Mouse (Mus musculus): ENCODE measurements around the gene Abca8a.

The Abca8a gene

GRCm38 (mm10) chr11:110095858-110096257 lies at the start of gene Abca8a:
Gene Abca8a (minus strand): TSS chr11:110095978.
- no peak for DNase-seq (ENCODE audit: low read depth)

DNA sequence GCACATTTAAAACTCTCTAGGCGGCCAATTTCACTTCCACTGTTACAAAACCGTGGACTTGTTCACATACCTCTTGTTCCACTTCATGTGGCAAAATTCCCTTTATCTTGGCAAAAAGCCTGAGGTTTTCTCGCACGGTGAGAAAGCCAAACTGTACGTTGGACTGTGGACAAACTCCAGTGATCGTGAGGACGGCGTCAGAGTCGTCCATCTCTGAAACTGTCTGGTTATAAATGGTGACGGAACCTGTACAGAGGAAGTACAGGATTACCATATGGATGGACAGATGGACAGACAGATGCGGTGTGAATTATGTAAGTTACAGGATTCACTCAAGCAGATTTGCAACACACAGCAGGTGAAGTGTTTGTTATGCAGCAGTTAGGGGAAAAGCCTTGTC lies 49.6 kb upstream of the Abca8a start:
- no peak for DNase-seq (ENCODE audit: low read depth)

DNA sequence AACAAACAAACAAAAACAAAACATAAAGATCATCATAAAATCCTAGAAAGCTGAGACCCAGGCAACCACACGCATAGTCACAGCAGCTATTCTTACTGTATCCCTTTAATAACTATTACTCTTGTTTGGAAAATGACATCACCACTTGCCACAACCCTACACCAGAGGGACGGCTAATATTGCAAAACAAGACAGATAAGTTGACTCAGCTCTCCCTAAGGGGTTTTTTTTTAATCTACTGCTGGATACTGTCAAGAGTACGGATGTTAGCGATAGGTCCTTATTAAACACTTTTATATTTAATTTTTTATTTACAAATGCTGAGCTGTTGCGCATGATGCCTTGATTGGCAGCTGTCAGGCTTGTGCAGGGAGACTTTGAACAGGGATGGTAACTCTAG lies 35.0 kb upstream of the Abca8a start:
- DNase-seq (ENCODE audit: low read depth) = peak; percentile 10

- DNase-seq (ENCODE audit: low read depth) = peak; percentile 9
Measured at GRCm38 (mm10) chr11:110111137-110111536, 15.4 kb upstream of the Abca8a start.

DNA sequence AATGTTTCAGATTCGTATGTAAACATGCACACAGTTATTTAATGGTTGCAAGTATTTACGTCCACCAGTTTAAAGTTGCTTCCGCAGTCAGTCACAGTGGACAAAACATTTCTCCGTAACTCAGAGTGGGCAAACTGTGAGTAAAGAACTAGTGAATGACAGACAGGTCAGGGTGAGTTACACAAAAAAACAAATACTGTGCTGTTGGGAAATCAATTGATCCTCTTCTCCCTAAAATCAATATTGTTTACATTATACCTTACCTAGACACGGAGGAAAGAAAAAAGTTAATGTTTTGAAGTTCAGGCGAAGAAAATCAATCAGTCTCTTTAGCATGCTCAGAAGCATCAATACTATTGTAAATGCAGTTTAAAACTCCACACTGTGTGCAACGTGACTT lies 5.7 kb upstream of the Abca8a start:
- DNase-seq (ENCODE audit: low read depth) = no peak

GRCm38 (mm10) chr11:110098901-110099300 lies 3.1 kb upstream of the Abca8a start:
- no peak for DNase-seq (ENCODE audit: low read depth)

DNA sequence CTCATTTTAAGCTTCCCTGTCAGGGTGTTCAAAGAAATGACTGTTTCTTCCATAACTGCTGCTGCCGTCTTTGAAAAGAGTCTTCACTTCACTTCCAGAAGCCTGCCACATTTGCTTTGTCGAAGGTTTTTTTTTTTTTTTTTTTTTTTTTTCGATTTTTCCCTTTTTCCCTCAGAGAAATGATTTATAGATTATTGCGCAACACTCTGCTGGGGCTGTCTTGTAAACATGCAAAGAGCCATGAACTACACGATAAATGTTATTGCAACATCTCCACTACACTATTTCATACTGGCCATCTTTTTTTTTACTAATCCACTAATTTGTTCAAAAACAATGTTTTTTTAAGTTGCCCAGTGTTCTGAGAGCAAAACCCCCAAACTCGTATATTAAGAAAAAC lies 1.7 kb upstream of the Abca8a start:
- DNase-seq (ENCODE audit: low read depth) = peak; percentile 8

- no peak for DNase-seq (ENCODE audit: low read depth)
Measured at GRCm38 (mm10) chr11:110094846-110095380, 865 bp downstream of the Abca8a start.

GRCm38 (mm10) chr11:110094236-110094635 lies 1.5 kb downstream of the Abca8a start:
- DNase-seq (ENCODE audit: low read depth) = no peak

DNA sequence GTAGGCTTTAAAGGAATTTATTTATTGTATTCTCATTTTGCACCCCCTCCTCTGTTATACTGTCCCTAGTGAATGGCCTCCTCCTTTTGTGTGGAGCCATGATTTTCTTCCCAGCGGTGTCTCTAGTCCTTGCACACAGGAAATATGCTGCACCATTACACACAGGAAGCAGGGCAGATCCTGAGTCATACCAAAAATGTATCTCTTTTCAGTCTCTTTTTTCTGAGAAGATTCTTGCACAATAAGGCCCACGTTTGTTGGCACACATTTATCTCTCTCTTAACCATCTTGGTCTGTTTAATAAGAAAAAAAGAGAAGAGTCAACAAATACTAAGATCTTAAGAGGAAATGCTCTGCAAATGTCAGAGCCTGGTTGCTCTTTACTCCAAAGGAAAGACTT lies 4.5 kb downstream of the Abca8a start:
- DNase-seq (ENCODE audit: low read depth) = peak; percentile 17

GRCm38 (mm10) chr11:110072158-110072557 lies 23.6 kb downstream of the Abca8a start:
- DNase-seq (ENCODE audit: low read depth) = no peak

DNA sequence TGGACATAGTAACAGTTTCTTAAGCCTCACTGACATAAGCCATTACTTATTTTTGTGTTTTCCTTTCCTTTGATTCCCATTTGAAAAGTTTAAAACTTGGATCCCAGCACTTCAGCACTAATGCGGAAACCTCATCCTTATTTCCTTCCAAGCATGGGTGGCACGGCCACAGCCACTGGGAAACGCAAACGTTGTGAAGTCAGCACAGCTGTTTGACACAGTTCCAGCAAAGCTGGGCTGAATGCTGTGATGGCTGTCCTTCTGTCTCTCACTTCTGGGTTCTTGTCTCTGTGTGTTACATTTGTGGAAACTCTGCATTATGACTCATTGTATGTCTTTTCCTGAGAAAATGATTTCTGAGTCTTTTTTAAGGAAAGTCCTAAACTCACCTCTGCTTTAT lies 34.7 kb downstream of the Abca8a start:
- no peak for DNase-seq (ENCODE audit: low read depth)

DNA sequence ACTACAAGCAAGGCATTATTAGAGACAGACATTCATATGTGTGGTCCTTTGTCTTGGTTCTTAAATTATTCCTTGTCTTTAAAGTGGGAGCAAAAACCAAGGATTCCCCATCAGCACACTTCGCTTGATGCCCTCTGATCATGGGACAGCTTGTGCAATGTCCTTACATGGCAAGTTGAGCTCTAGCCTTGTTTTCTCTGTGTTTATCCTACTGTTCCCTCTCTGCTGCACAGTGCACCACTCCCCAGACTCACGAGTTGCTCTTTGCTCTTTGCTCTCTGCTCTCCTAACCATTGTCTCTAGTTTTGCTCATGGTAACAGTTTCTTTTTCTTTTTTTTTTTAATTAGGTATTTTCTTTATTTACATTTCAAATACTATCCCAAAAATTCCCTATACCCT lies 35.7 kb downstream of the Abca8a start:
- no peak for DNase-seq (ENCODE audit: low read depth)

- no peak for DNase-seq (ENCODE audit: low read depth)
Measured at GRCm38 (mm10) chr11:110053681-110054080, 42.1 kb downstream of the Abca8a start.

- peak; percentile 53 for DNase-seq (ENCODE audit: low read depth)
Measured at GRCm38 (mm10) chr11:110037795-110038194, 58.0 kb downstream of the Abca8a start.

GRCm38 (mm10) chr11:110028913-110029695 lies 66.7 kb downstream of the Abca8a start:
- DNase-seq (ENCODE audit: low read depth) = peak; percentile 84

DNA sequence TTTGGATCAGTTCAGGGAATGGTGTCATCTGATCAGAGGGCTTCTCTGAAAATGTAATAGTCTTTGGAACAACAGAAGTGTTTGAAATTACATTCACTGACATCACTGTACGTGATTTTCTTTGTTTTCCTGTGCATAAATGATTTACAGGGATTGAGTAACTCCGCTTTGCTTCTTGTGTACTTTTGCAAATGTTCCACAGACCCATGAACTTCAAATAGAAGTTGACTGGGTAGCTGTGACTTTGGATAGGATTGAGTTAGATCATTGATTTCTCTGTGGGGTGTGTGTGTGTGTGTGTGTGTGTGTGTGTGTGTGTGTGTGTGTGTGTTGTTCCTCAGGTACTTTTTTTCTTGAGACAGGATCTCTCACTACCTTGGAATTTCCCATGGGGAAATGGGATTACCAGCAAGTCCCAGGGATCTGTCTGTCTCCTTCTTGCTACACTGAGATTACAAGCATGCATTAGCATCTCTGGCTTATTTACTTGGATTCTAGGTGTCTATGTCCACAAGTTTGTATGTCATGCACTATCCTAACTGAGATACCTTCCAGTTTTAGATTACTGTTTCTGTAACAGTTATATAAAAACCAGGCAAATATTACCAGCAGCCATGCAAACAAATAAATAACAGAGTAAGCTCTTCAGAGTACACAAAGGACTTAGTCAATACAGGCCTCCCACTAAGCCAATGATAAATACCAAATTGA lies 84.8 kb downstream of the Abca8a start:
- DNase-seq (ENCODE audit: low read depth) = no peak

DNA sequence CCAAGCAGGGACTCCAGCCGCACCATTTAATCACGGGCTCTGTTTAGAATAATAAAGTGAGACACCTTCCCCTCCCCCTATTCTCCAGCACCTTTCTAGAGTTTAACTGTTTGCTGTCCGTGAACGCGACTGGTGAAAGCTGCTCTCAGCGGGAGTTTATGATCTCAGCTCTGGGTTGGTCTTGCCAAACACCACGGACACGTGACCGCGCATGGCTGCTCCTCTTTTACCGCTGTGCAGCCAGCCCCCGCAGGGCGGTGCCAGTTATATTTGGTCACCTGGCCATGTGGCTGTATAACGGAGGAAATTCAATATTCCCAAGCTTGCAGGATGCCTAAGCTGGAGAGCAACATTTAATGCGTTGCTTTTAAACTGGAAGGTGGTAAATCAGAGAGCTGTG lies 100.2 kb downstream of the Abca8a start, which contains the start of gene Abca8b:
Gene Abca8b, minus strand, starts transcription at position 222 of the 400 bp plus-strand sequence.
- peak; percentile 73 for DNase-seq (ENCODE audit: low read depth)

DNA sequence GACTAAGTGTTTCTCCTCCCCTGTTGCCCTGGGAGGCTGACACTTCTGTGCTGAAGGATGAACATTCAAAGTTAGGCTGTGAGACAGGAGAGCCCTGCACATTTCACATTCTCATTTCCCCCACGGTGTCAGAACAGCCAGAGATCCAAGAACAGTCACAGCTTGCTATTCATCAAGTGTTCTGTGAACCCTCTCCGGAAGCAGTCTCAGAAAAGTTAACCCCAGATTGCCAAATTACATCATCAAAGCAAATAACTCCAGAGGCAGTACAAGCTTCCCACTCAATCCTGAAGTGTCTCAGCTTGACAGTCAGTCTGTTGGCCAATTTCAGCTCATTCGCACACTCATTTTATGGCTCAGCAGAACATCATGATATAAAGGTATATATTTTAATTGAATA lies 100.8 kb downstream of the Abca8a start:
- peak; percentile 20 for DNase-seq (ENCODE audit: low read depth)

DNA sequence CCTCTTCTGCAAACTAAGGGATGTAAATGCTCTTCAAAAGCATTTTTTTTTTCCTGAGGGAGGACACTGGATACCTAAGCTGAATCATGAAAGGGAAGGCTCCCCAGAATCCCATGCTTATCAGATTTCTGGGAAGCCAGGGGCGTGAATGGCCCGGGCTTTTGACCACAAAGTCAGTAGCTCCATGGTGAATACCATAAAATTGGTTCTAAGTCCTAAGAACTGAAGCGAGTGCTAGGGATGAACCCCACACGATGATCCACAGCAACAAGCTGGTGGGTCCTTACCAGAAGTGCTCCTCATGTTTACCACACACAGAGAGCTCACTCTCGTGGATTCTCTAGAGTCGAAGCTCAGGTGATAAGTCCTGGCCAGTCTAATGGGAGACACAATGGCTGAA lies 101.8 kb downstream of the Abca8a start:
- no peak for DNase-seq (ENCODE audit: low read depth)

DNA sequence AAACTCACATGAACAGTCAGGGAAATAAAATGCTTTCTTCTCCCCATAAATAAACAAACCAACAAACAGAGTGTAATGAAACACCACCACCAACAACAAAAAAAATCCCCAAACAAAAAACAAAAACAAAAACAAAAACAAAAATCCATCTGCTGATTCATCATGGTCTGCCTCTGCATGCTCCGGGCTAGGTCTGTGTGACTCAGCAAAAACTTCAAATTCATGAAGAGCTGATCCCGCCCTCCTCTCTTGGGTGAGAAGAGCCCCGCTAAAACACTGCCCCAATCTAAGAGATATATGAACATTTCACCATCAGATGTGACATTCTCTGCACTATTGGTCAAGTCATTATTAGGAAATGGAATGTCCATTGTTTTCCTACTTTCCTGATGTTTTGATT lies 104.5 kb downstream of the Abca8a start:
- DNase-seq (ENCODE audit: low read depth) = peak; percentile 54

DNA sequence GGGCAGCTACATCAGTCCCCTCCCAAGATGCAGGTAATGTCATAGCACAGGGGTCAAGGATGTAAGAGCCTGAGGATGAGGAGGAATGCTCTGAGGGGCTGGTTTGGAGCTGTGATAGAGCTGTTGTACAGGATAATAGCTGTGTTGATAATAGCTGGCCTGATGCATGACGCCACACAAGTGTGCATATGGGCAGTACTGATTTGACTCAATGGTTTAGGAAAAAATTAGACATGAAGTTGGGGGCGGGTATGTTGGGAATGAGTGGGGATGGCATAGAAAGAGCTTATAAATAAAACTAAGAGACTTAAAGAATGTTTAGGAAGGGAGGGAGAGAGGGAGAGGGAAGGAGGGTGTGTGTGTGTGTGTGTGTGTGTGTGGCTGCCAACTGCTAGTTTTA lies 105.5 kb downstream of the Abca8a start:
- no peak for DNase-seq (ENCODE audit: low read depth)

DNA sequence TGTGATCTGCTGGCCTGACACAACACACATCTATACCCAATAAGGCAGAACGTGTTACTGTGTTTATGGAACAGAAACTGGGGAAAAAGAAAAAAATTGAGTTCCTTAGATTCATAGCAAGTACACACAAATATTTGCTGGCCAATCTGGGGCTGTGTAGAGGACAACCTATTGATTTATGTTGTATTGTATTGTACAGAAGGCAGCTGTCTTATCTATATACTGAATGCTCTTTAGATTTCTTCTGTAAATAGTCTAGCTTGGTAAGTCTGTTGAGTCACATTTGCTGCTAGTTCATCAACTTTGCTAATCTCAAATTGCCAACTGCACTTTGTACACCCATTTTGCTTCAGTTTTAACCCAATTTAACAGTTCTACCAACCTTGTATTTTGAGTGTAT lies 107.6 kb downstream of the Abca8a start:
- no peak for DNase-seq (ENCODE audit: low read depth)
